Mouse (Mus musculus) midbrain, embryonic 10.5 days (tissue): ENCODE measurements at regions not wholly inside any gene's neighbourhood (a gene's known extent, or its start where the extent isn't known, plus 50 kb on each side); places are given as distances from the start of the nearest gene placed in this dataset.

ENCODE experiments used
- DNase-seq: peaks from one replicate; pipeline ENCODE4 v3.0.0-alpha.2; 2017; ENCODE audit warnings: low spot score
- H3K27ac ChIP-seq: fragments of 300-500 bp; sonication (generic); replicated peaks from 2 replicates; pipeline ENCODE4 v1.5.1; 2016; ENCODE audit warnings: mild to moderate bottlenecking
- H3K27me3 ChIP-seq: fragments of 300-500 bp; sonication (generic); 2 replicates; pipeline ENCODE4 v1.6.1; 2016; ENCODE audit warnings: low read depth, mild to moderate bottlenecking; ENCODE audit not compliant: poor library complexity, severe bottlenecking
- H3K36me3 ChIP-seq: fragments of 300-500 bp; sonication (generic); 2 replicates; pipeline ENCODE4 v1.6.1; 2016; ENCODE audit warnings: mild to moderate bottlenecking, moderate library complexity
- H3K4me1 ChIP-seq: fragments of 300-500 bp; sonication (generic); 2 replicates; pipeline ENCODE4 v1.6.1; 2016
- H3K4me3 ChIP-seq: fragments of 300-500 bp; sonication (generic); 2 replicates; pipeline ENCODE4 v1.5.1; 2016; ENCODE audit warnings: mild to moderate bottlenecking, moderate library complexity
- H3K9me3 ChIP-seq: fragments of 300-500 bp; sonication (generic); replicated peaks from 2 replicates; pipeline ENCODE4 v1.6.1; 2016; ENCODE audit warnings: mild to moderate bottlenecking
- WGBS: fragments of 180-500 bp; shearing (Covaris S2); methylation state at CpG from one replicate; pipeline ENCODE4 v1.1.7; 2016; 5-methylcytosine and 5-hydroxymethylcytosine counted together

DNA sequence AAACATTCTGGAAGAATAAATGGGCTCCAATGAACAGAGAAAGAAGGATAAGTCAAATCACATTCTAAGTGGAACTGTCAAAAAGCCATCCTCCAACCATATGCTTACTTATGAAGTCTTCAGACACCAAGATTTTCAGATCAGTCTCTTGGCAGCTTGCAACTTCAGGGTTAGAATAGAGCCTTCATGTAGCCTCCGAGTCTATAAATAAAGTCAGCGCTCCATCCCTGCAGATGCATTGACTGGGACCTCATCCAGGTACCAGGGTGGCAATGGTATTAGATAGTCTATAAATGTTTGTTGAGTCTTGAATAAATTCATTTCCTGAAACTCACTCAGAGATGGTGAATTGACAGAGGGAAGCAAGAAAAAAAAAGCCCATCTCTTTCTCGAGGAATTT is 107.2 kb upstream of the Eepd1 start:
- no peak for DNase-seq
- Histone ChIP-seq H3K27me3 (no peaks in the 10 kb centered on the region), H3K27ac (no peak overlapping the region), H3K9me3 (no peaks in the 10 kb centered on the region), H3K4me3 (no peak overlapping the region), H3K4me1 (peaks cover 9% of the 10 kb centered on the region), H3K36me3 (no peaks in the 10 kb centered on the region)
- WGBS, result 85% methylated on average over 3 of the region's 3 CpGs

DNA sequence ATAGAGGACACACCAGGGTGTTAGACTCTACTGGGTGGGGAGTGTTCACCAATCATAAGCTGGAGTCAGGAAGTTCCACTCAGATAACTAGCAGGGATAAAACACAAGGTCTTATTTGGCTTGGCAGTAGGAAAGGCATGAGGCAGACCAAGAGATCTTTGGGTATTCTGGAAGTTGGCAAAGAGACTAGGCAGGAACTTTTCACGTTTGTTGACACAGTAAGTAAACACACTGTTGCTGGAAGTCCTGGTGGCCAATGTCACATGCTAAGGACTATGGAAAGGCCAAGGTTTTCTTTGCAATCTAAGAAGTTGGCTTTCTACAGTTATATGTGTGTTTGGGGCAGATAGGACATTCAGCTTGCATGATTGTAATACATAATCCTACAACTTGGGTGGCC is 105.1 kb upstream of the Eepd1 start:
- peaks cover 9% of the 10 kb centered on the region for H3K4me1 ChIP-seq
- H3K4me3 ChIP-seq, result no peak overlapping the region
- no peak for DNase-seq
- 73% methylated on average over 1 of the region's 1 CpGs for whole genome bisulfite sequencing
- no peaks in the 10 kb centered on the region for H3K27me3 ChIP-seq
- no peaks in the 10 kb centered on the region for H3K9me3 ChIP-seq
- no peak overlapping the region for H3K27ac ChIP-seq
- no peaks in the 10 kb centered on the region for H3K36me3 ChIP-seq

DNA sequence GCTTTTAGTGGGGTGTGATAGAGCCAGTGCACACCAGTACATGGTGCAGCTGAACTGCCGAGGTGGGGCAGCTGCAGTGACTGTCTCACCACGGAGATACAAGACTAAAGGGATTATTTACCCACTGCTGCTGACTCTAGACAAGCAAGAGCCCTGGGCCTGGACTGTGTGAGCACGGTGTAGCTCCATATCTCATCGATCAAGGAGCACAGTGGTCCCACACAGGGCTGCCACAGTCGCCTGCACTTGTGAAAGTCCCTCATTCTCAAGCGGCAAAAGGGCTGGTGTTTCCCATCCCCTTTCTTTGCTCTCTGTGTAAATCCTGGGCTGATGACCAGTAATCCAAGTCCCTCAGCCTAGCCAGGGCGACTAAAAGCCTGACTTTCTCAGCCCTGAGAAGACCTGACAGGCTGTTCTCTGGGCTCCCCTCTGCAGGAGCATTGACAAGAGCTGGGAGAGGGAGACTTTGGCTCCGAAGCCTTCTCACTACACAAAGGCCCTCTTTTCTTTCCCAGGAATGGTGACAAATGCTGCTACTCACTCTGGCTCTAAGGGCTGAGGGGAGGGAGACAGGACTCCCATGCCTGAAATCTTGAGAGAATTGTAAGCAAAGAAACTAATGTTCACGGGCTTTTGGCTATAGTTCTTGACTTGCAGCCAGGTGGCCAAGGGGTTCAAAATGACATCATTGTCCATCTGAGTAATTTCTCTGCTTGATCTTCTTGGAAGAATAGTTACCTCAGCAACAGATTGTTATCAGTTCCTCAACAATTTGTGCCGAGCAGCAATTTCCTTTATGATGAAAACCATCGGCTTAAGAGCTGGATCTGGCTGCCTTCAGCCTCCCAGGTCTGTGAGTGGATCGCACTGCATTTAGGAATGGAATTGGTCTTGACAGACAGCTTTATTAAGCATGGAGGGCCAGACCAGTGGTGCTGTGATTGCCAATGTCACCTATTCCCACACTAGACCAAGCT is 103.3 kb upstream of the Eepd1 start:
- no peak overlapping the region; the same call in 1 of the 2 replicates for H3K27ac ChIP-seq
- no peak overlapping the region for H3K4me3 ChIP-seq
- no peaks in the 10 kb centered on the region for H3K9me3 ChIP-seq
- H3K36me3 ChIP-seq, result no peaks in the 10 kb centered on the region
- DNase-seq, result no peak
- 64% methylated on average over 12 of the region's 12 CpGs for WGBS
- peaks cover 9% of the 10 kb centered on the region for H3K4me1 ChIP-seq
- H3K27me3 ChIP-seq, result no peaks in the 10 kb centered on the region

DNA sequence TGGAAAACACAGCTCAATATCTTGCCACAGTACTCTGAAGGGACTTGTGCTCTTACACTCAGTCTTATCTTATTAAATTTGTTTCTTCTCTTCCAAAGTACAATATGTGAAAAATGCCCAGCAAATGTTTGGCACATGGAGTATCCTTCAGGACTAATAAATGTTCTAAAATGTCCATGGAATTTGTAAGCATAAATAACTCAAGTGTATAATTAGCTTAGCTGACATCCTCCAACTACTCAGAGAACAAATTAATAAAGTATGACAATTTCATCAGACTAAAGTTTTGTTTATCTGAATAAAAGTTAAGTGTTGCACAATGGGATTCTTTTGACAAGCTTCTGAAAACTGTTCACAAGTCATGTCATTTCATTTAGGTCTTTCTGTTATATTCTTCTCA is 96.0 kb upstream of the Eepd1 start:
- Histone ChIP-seq H3K9me3 (no peaks in the 10 kb centered on the region), H3K36me3 (no peaks in the 10 kb centered on the region), H3K27ac (no peak overlapping the region), H3K4me1 (no peaks in the 10 kb centered on the region), H3K4me3 (no peak overlapping the region), H3K27me3 (no peaks in the 10 kb centered on the region)
- no peak for DNase-seq

DNA sequence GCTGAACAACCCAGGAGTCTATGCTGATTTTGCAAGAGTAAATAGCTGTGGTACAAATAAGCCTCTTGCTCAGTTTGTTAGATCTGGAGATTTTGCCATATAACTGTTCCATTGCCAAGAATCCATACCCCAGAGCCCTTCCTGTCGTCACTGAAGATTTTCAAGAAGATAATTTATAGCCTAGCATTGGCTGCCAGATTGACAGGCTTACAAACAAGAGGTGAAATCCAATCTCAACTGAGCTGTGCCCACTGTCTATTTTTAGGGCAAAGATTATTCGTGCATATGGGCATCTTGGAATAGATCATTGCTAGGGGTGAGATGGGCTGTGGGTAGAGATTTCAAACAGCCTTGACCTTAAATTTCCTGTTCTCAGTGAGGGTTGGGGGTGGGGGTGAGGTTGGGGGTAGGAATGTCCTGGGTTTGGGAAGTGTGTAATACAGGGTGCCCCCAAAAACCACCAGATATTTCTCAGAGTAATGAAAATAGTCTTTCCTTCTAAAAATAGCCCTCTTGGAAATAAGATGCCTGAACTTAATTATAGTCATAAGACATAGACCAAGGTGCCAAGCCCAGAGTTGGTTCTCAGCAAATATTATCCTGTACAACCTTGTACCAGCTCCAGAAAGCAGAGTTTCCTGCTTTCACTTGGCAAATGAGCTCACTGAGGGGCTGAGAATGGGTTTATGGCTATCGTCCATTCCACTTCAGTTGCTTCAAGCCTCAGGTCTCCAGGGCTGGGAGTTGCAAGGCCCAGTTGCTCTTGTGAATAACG is 93.3 kb upstream of the Eepd1 start:
- Histone ChIP-seq H3K36me3 (no peaks in the 10 kb centered on the region), H3K9me3 (no peaks in the 10 kb centered on the region), H3K4me1 (no peaks in the 10 kb centered on the region), H3K27ac (no peak overlapping the region), H3K27me3 (no peaks in the 10 kb centered on the region), H3K4me3 (no peak overlapping the region)
- DNase-seq, result no peak
- 85% methylated on average over 4 of the region's 4 CpGs for WGBS

DNA sequence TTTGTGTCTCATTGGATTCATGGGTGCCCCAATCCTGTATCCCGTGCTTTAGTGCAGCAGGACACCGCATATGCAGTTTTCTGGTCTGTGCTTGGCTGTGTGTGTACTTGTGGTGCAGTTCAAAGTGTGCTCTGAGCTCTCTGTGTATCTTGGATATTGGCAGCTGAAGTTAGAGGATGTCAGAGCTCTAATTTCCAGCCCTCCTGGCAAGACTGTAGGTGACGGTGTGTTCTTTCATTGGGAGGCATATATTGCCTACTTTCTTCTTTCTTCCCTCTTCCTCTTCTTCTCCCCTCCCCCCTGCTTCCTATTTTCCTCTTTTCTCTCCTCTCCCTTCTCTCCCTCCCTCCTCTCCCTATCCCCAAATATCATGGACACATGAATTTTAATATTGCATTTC is 92.0 kb upstream of the Eepd1 start:
- 88% methylated on average over 3 of the region's 3 CpGs for WGBS
- H3K27ac ChIP-seq, result no peak overlapping the region
- no peaks in the 10 kb centered on the region for H3K9me3 ChIP-seq
- no peaks in the 10 kb centered on the region for H3K27me3 ChIP-seq
- H3K36me3 ChIP-seq, result no peaks in the 10 kb centered on the region
- H3K4me1 ChIP-seq, result no peaks in the 10 kb centered on the region
- no peak for DNase-seq
- no peak overlapping the region for H3K4me3 ChIP-seq

DNA sequence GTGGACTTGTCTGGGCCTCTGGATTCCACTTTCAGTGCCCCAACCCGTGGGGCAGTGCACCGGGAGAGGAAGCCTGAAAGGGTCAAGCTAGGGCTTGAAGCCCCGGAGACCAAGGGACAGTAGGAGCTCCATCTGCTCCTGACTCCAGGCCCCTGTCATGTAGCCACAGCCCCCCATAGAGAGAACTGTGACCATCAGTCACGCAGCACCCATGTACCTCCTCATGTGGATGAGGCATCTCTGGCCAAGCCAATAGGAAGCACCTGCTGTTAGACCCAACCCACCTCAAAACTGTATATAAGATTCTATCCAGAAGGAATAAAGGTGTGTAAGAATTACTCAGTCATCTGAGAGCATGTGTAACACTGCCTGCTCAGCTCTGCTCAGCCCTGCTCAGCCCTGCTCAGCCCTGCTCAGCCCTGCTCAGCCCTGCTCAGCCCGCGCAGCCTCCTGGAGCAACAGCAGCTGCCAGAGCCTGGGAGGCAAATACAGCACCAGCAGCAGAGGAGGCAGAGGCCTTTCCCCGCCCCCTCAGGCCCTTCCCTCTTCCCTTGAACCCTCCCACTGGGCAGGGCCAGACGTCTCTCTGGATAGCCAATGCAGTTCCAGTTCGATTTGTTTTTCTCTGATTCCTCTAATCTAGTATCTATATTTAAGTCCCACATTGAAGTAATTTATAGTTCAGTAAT is 80.6 kb upstream of the Eepd1 start:
- Histone ChIP-seq H3K36me3 (no peaks in the 10 kb centered on the region), H3K27ac (0 out of 2 replicates have a peak overlapping the region, but pooled peaks have one; percentile 19), H3K4me3 (no peak overlapping the region), H3K9me3 (no peaks in the 10 kb centered on the region), H3K27me3 (no peaks in the 10 kb centered on the region), H3K4me1 (peaks cover 5% of the 10 kb centered on the region)
- 43% methylated on average over 9 of the region's 9 CpGs for WGBS
- DNase-seq, result peak; percentile 54

DNA sequence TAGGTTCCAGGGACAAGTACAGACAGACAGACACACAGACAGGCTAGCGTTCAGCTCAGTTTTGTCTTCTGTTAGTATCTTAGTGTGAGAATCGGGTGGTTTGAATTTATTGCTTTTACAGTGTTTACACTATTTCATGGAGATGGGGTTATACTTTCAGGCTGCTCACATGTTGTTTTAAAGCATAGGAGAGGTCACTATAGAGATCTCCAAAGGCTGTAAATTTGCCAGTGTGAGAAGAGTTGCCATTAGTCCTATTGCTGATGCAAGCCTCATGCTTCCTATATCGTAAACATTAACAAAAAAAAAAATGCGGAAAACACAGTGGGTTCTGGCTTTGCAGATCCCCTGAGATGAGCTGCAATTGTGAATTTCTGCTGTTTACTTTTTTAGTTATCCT is 75.5 kb upstream of the Eepd1 start:
- Histone ChIP-seq H3K4me1 (peaks cover 1% of the 10 kb centered on the region), H3K9me3 (no peaks in the 10 kb centered on the region), H3K36me3 (no peaks in the 10 kb centered on the region), H3K27ac (no peak overlapping the region), H3K4me3 (no peak overlapping the region), H3K27me3 (no peaks in the 10 kb centered on the region)
- no peak for DNase-seq
- WGBS, result 93% methylated on average over 4 of the region's 4 CpGs

DNA sequence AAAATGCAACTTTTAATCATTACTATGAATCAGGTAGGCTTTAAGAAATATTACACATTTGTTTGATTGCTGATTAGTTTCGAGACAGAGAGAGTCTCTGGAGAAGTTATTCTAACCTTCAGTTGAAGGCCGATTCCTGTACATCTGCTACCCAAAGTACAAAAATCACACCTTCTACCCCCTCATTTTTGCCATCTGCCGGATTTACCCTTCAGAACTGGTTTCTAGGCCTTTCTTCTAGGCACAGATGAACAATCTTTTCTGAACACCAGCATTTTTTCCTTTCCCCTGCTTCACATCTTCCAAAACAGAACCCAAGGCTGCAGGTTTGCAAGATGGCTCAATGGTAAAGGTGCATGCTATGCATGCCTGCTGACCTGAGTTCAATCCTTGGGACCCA is 72.8 kb upstream of the Eepd1 start:
- DNase-seq, result no peak
- H3K4me1 ChIP-seq, result no peaks in the 10 kb centered on the region
- no peaks in the 10 kb centered on the region for H3K36me3 ChIP-seq
- no peak overlapping the region for H3K27ac ChIP-seq
- no peak overlapping the region for H3K4me3 ChIP-seq
- no peaks in the 10 kb centered on the region for H3K9me3 ChIP-seq
- 88% methylated on average over 3 of the region's 3 CpGs for WGBS
- H3K27me3 ChIP-seq, result no peaks in the 10 kb centered on the region

DNA sequence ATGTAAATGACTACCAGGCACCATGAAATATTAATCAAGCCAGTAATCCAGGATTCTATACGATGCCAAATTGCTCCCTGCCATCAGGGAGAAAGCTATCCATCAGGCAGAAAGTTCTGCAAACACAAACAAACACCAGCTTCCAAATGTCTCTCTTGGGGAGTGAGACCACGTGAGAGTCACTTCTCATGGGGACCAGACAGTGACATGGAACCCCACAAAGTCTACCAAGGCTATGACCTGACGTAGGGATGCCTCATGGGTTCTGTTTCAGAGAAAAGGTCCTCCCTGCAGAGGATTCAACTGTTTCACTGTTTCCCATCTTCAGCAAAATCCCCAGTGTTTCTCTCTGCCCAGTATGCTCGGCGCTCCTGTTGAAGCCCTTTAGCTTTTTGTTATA is 71.6 kb upstream of the Eepd1 start:
- Histone ChIP-seq H3K27me3 (no peaks in the 10 kb centered on the region), H3K4me3 (no peak overlapping the region), H3K36me3 (no peaks in the 10 kb centered on the region), H3K27ac (no peak overlapping the region), H3K9me3 (no peaks in the 10 kb centered on the region), H3K4me1 (no peaks in the 10 kb centered on the region)
- 87% methylated on average over 5 of the region's 5 CpGs for WGBS
- DNase-seq, result no peak

DNA sequence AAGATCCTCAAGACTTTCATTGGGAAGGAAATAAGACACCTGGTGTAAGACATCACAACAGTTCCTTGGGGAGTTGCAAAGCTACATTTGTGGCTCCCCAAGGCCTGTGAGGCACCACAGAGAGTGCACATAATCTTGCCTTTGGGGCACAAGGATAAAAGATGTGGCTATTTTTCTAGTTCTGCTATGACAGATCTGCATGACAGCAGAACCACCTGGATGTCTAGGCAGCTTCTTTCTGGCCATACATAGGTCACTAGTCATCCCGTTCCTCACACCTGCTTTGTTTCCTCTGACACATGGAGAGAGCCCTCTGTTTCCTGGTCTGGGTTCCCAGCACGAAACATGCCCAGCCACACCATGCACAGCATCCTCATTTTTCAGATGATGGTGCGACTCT is 67.5 kb upstream of the Eepd1 start:
- Histone ChIP-seq H3K9me3 (no peaks in the 10 kb centered on the region; the same call in 1 of the 2 replicates), H3K36me3 (no peaks in the 10 kb centered on the region), H3K4me1 (no peaks in the 10 kb centered on the region), H3K4me3 (no peak overlapping the region), H3K27me3 (no peaks in the 10 kb centered on the region), H3K27ac (no peak overlapping the region)
- 94% methylated on average over 3 of the region's 3 CpGs for WGBS
- DNase-seq, result no peak

DNA sequence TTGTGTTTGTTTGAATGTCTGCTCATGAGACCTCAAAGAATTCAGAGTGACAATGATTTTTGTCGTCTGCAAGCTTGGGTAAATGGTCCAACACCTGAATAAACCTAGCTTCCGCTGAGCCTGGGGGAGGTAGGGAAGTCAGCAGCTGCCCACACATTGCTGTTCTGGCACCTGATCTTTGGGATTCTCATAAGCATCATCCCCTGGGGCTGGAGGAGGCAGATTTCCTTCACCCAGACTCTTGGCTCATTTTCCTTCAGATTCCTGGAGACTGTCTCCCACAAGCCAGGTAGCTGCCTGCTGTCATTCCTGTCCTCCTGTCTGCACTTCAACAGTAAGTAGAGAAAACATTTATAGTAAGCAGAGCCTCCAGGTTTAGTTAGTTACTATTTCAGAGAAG is 67.0 kb upstream of the Eepd1 start:
- H3K9me3 ChIP-seq, result no peaks in the 10 kb centered on the region; the same call in 1 of the 2 replicates
- H3K27ac ChIP-seq, result no peak overlapping the region
- H3K4me1 ChIP-seq, result no peaks in the 10 kb centered on the region
- WGBS, result 81% methylated on average over 2 of the region's 2 CpGs
- no peak for DNase-seq
- no peaks in the 10 kb centered on the region for H3K36me3 ChIP-seq
- H3K27me3 ChIP-seq, result no peaks in the 10 kb centered on the region
- no peak overlapping the region for H3K4me3 ChIP-seq
